Mouse (Mus musculus): ENCODE measurements around the gene Rasgef1c.
A peak's percentile ranks its signal among the peaks of the same experiment; 100 is the strongest.

Gene Rasgef1c

DNA sequence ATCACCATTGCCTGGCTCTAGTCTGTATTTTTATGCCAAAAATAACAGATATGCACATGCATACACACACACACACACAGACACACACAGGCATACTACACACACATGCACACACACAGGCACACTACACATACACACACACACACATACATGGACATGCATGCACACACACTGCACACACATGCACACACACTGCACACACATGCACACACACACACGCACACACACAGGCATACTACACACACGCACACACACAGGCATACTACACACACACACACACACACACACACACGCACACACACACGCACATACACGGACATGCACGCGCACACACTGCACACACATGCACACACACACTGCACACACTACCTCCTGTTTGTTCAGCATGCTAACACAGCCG lies 77.3 kb downstream of the Rasgef1c start:
- no peak for DNase-seq

DNA sequence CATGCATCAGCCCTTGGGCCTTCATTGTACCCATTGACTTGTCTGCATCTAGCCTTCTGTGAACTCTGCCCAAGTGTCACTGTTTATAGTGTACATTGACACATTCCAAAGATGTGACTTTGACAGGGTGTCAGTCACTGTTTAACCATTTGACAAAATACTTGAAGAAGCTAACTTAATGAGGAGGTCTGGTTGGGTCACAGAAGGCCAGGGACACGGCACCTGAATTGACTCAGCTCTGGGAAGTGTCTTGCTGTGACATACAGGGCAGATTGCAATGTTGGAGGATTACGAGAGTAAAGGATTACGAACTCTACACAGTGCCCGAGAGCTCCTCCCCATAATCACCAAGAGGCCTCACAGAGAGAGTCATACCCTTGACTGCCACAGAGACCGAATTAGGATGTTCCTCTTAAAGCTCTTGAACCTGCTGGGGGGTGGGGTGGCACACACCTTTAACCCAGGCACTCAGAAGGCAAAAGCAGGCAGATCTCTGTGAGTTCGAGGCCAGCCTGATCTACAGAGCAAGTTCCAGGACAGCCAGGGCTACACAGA lies 79.1 kb downstream of the Rasgef1c start:
- no peak for DNase-seq

DNA sequence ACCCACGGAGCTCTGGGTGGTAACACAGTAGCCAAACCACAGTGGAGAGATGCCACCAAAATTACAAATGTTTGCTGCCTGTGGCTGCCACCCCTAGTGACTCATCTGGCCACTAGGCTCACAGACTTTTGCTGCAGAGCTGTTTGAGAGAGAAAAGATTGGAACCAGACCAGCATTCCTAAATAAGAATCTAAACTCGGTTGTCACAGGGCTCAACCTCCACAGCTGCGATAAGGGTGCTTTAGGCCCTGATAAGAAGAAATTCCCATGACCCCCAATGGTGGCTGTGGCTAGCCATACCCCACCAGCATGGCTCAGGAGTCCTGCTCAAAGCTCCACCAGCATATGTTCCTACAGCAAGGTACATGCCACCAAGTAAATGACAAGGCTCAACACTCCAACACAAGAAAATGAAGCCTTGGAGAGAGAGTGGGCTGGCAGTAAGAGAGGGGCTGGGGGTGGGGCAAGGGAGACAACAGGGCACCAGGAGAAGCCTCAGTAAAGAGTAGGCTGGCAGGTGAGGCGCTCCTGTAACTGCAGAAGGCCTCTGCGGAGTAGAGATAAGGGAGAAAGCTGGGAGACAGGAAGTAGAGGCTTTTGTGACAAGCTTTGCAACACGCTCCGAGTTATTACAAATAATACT lies 79.8 kb downstream of the Rasgef1c start:
- no peak for DNase-seq

DNA sequence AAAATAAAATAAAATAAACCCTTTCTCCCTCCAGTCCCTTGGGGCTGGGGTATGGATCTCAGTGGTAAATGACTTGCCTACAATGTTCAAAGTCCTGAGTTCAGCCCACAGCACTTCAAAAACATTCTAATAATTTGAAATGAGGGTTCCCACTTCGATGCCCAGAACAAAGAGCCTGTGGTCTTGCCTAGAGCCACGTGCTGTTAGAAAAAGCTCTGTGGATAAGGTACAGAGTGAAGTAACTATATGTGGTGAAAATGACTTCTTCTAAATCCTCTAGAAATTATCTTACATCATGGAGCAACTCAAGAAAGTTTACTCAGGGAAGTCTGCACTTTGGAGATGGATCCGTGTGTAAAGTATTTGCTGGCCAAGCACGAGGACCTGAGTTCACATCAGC lies 80.5 kb downstream of the Rasgef1c start:
- no peak for DNase-seq

DNA sequence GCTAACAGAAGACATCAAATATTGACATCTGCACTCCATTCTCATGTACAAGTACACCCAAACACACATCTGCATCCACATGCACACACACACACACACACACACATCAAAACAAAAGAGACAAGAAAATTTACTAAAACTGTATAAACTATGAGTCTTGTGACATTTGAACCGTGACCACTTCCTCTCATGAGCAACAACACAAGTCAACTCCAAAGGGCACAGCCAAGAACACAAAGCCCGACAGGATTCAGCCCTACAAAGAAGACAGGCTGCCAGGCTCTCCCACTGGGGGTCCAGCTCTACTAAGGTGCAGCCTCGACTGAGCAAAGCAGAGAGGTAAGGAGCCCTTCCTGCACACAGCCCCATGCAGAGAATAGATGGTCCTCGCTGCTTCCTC lies 81.2 kb downstream of the Rasgef1c start:
- DNase-seq, result no peak

DNA sequence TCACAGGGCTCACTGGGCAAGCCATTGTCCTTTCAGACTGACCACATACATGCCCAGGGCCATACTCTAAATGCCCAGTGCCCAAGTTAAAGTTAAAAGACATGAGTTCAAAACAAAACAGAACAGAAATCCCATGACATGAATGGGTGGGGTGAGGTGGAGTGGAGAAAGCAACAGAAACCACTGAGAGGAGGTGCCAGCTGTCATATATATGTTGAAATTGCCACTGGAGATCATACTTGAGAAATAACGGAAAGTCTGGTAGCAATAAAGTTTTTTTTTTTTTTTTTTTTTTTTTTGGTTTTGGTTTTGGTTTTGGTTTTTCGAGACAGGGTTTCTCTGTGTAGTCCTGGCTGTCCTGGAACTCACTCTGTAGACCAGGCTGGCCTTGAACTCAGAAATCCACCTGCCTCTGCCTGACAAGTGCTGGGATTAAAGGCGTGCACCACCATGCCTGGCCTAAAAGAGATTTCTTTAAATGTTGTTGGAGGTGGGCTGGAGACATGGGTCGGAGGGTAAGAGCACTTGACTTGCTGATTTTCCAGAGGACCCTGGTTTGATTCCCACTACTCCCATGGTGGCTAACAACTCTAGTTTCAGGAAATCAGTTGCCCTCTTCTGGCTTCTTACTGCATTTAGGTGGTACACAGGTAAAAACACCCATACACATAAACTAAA lies 82.4 kb downstream of the Rasgef1c start:
- no peak for DNase-seq

DNA sequence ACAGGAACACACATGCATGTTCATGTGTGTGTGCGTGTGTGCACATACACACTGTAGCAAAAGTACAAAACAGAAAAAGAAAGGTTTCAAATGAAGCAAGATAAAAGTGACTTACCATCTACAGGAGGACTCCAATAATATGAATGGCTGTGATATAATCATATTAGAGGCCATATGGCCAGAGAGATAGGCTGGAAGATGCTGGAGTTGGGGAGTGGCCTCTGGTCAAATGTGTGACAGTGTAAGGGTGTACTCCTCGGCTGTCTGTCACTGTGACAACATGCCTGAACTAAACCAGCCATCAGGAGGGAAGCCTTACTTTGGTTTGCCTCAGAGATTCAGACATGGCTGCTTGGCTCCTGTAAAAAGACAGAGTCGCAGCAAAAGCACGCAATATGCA lies 83.4 kb downstream of the Rasgef1c start:
- no peak for DNase-seq

DNA sequence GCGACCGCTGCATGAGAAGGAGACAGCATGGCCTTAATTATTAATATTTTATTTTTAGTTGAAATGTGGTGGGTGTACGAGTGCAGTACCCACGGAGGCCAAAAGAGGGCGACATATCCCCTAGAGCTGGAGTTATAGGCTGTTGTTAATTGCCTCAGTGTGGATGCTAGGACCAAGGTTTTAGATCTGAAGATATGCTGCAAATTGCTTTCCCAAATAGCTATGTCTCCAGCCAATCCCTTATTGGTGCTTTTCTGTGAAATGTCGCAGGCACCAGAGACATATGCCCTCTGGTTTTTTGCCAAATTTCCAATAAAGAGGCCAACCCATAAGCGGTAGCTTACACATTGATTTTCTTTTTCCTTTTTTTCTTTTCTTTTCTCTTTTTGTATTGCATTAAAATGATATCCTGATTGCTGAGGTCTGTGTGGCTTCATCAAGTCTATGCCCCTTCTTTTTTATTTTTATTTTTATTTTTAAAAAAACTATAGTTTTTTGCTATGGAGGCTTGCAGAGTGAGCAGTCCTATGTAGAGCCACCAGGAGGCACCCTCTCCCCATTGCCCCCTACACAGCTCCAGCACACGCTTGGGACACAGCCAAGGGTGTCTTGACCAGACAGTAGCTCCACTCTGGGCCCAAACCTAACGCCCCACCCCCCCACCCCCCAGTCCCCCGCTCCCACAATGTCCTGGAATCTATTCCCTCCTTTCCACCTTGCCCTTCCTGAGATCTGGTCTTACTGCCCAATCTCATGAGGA lies 84.8 kb downstream of the Rasgef1c start:
- peak; percentile 75 for DNase-seq

DNA sequence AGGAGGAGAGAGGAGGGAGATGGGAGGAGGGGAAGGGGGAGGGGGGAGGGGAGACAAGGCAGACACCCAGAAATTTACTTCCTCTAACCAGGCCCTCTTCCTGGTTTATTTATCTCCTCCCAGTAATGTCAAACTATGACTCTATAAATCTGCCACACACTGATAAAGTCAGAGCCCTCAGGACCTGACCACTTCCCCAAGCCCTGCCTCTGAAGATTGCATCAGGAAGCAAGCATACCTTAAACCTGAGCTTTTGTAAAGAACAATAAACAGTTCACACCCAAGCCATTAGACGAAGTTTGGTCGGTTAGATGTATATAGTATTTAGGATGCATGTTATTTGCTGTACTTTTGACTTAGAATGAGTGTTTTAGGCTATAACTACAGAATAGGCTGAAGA lies 92.9 kb downstream of the Rasgef1c start:
- DNase-seq, result no peak

DNA sequence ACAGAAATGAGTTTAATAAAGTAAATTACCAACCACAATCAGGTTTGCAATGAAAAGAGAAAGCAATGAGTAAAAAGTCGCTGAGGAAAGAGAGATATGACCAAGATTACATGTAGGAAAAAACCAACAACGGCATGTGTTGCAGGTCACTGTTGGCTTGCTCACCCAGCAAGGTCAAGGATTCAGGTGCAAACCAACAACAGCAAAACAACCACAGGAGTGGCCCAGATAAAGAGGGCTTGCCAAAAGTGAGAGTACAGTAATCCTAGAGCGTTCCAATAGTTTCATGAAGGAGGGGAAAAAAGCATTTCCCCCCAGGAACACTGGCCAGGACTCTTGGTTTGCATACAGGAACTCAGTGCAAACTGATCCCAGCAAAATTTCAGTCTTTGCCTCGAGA lies 94.8 kb downstream of the Rasgef1c start:
- no peak for DNase-seq

DNA sequence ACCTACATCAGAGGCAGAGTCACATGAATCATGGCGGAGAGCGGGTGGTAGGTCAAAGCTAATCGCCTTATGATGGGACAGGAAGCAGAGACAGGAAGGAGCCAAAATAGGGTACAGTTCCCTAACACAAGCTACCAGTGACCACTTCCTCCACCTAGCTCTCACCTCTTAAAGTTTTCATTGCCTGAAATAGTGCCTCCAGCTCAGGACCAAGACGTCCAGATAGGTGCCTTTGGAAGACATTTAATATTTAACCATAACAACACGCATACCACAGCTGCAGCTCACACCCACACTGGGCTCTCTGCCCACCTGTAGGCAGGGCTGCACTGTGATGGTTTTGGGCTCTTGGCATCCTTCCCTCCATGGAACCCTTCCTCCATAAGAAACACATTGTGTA lies 95.7 kb downstream of the Rasgef1c start:
- no peak for DNase-seq

DNA sequence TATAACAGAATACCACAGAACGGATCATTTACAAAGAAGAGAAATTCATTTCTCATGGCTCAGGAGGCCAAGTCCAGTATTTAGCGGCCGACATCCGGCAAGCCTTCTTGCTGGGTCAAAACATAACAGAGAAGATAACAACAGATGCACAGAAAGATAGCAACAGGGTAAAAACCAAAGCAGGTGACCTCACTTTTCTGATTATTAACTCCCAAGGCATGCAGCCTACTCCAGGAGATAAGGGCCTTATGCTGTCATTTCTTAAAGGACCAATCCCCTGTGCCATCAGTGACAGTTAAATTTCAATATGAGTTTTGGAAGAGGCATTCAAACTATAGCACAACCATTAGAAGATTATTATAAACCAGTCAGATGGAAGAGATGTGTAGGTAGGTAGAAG lies 101.2 kb downstream of the Rasgef1c start:
- DNase-seq, result no peak

DNA sequence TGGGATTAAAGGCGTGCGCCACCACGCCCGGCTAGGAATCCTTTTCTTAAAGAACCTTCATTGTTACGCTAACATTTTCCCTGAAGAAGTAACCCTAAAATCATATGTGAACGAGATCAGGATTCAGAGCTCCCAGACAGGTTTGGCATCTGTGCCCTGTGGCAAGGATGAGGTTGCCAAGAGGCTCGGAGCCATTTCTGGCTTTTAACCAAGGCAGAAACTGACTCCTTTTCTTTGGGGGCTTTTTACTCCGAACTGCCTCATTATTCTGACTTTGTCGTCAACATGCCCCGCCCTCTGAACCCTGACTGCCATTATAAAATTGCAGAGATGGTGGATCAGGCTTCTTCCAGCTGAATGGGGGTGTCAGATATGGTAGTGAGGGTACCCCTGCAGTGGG lies 106.1 kb downstream of the Rasgef1c start:
- DNase-seq, result no peak

DNA sequence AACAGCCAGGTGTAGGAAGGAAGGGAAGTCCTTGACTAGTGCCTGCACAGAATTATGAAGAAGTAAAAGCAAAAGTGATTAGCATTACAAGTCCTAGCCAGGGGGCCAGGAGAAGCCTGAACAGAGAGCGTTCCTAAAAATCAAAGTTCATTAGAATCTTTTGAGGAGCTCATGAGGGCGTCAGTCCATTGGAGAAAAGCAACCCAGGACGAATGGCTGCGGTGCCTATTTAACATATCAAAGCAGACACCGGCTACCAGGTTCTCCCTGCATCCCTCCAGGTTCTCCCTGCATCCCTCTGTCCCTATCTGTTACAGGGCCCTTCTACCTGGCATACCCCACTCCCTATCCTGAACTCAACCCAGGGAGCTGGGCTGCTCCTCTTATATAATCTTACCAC lies 106.6 kb downstream of the Rasgef1c start:
- DNase-seq, result no peak

DNA sequence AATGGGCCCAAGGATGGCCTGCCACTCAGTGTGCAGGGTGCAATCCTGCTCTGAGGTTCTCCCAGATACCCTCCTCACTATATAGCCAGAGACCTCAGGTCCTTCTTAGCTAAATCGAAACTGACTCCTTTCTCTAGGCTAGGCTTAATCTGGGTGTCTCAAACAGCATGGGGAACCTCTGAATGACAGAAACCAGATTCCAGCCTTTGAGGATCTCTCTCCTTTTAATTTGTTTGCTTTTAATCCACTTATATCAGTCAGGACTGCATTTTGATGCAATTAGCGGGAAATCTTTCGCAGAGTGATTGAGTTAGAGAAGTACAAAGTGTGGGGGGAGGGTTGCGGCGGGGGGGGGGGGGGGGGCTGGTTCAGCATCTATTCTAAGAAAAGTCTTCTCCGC lies 111.4 kb downstream of the Rasgef1c start:
- no peak for DNase-seq

DNA sequence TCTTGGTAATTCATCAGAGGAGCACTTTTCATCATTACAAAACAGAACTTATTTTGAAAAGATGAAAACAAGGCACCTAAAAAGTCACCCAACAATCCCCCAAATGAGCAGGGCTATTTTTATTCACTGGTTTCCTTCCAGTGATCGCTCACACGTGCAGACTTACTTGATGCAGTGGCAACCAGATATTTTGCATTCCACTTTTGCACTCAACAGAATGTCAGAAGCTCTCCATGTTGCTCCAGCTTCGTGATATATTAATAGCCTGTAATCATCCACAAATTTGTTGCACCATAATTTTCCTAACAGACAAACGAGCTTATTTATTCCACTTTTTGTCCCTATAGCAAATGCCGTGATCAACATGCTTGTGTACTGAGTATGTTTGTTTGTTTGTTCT lies 114.9 kb downstream of the Rasgef1c start:
- DNase-seq, result no peak

DNA sequence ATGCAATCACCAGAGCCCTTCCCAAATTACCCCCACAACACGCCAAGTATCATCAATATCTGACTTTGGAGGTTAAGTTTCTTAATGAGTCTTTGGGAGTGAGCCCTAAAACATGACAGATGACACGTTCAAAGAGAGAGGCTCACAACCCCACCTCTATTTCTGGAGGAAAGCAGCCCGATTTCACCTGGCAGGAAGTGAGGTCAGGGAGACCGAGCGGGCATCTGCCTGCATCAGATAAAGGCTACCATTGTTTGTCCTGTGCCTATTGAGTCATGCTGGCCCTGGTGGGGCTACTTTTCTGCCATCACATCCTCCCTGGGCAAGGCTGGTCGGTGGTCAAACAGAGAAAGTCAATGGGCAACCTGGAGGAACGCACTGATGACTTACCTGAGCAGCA lies 115.9 kb downstream of the Rasgef1c start:
- no peak for DNase-seq

DNA sequence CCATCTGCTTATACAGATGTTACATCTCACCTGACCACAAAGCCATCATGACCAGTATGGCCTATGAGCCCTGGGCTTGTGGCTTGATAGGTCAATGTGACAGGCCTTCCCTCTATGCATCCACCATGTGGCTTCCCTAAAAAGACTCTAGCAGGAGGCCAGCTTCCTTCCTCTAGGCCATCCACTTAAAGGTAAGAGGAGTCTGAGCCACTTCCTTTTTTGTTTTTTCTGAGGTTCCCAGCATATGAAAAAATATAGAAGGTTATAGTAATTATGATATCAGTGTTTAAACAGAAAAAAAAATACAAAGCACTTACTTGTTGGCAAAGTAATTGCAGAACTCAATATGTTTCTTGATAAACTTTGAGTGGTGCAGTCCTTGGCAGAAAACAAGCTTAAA lies 117.2 kb downstream of the Rasgef1c start:
- DNase-seq, result no peak

DNA sequence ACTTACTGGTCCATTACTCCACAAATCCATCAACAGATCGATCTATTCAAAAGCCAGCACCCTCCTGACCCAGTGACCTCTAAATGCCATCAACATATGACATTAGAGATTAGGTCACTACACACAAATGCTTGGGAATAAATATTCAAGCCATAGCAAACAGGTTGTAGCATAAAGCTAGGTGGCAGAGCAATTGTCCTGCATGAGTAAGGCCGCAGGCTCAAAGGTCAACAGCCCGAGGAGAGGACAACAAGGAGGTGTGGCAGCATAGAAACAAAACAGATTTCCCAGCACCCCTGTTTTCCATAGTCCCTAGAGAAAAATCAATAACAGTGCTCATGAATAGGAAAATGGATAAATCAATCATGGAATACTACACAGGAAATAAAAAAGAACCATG lies 120.5 kb downstream of the Rasgef1c start:
- DNase-seq, result no peak

DNA sequence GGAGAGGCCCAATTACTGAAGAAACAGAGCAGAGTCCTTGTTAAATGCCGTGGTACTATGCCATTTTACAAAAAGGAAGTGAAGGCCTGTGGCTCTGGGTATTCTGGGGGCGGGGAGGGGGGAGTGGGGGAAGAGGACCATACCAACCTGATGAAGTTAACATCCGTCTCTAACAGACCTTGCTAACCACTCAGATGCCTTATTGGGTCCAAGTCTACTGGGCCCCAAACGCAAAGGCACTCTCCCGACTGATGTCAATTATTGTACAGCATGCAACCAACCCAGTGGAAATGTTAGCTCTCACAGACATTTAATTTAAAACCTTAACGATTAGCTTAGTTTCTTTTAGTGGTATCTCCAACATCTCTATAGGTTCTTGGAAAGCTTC lies 122.8 kb downstream of the Rasgef1c start:
- no peak for DNase-seq

DNA sequence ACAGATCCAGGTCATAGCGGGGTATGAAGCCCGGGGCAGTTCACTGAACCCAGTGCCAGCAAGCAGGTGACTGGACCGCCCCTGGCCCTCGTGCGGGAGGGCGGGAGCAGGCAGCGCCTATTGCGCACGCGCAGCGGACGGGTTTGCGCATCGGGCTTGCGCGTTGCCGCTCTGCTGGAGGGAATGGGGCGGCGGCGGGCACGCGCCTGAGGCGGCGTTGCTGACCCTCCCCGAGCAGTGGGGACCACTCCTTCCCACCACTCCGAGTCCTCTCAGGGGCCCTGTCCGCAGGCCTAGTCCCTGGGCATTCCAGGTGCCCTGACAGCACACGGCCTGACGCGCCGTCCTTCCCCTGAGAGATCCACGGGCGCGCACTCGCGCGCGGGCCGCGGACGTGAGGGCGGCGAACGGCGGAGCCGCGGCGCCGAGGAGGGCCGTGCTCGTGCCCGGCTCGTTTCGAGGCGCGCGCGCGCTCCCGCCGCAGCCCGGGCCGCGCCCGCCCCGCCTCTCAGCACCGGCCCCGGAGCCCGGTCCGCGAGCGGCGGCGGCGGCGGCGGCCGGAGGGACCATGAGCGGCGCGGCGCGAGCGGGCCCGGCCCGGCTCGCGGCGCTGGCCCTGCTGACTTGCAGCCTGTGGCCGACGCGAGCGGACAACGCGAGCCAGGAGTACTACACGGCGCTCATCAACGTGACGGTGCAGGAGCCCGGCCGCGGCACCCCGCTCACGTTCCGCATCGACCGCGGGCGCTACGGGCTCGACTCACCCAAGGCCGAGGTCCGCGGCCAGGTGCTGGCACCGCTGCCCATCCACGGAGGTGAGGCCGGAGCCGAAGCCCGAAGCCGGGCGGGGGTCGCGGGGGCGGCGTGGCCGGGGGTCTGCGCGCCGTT lies 123.4 kb downstream of the Rasgef1c start, which contains the start of gene Rnf130:
TSS of gene Rnf130 (plus strand) at position 514 of the 888 bp plus-strand sequence.
- peak; percentile 95 for DNase-seq

DNA sequence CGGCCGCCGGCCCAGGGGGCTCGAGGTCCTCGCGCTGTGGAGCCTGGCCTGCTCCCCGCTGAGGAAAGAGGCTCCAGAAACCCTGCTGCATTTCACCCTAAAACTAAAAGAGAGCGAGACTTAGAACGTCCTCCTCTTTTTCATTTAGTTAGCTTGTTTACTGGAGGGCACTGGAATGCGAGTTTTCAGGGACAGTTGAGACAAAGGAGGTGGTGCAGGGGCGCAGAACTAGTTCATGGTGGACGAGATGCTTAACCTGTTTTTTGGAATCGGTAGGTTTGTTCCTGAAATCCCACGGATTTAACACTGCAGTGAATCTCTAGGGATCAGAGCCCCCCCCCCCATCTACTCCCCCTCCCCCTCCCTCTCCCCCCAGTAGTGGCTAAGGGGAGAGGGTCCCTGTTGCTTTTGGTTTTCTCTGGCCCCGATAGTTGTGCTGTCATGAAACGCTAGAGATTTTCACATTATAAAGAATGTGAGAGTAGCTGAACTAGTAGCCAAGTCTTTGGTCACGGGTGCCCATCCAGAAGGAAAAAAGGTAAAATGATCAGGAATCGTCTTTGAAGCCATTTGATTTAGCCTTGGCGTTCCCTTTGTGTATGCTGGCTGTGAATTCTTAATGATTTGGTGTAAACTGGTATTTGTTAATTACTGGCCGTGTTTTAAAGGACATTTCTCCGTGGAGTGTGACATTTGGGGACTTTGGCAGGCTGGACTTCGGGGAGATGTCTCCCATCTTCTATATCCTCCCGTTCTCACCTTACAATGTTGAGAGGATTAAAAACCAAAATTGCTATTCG lies 124.3 kb downstream of the Rasgef1c start:
- DNase-seq, result peak; percentile 15

Data from lung, postnatal 10 days (tissue).